Mouse (Mus musculus): ENCODE measurements around the gene Lypla2.

GRCm38 (mm10) chr4:135985193-135985592 lies 12.8 kb upstream of the Lypla2 start:
- no peak for TF ChIP-seq CTCF (IDR thresholded peaks at IDR 0.05; ENCODE audit: borderline replicate concordance, extremely low read depth, insufficient read depth, insufficient read length)
- no peak for TF ChIP-seq POLR2A (IDR thresholded peaks at IDR 0.05; ENCODE audit: borderline replicate concordance, extremely low read depth, insufficient read depth, insufficient read length, poor library complexity, severe bottlenecking)

Measured in brain, embryonic 14.5 days (tissue).